Mouse (Mus musculus) kidney, postnatal 36 days (tissue): ENCODE results near the gene Phkg2.
"Not testable (repeated sequence)": the region's sequence is repeated elsewhere in the genome, so short reads cannot be mapped to it uniquely, and the experiment has no call there.

Experiments used
- DNase-seq, 2 experiments: peaks; one replicate each; pipeline ENCODE4 v3.0.0; 2021 to 2022; ENCODE audit warnings: mixed read lengths in 2 of 2

Phkg2 gene

DNA sequence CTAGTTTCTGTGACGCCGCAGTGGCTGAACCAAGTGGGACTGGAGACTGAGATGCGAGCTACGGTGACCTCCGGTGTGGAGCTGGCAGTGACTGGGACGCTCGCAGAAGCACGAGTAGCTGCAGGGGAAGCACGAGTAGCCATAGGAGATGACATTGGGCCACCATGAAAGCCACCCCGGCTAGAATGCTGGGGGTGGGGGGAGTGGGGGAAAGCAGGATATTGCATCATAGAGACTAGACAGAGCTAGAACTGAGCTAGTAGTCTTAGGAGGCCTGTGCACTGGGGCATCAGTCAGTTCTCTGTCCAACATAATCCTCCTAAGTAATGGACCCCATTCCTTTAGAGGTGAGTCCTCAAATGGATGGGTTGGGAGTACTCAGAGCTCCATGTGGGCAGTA lies 31.1 kb downstream of the Phkg2 start:
- DNase-seq: no peak

DNA sequence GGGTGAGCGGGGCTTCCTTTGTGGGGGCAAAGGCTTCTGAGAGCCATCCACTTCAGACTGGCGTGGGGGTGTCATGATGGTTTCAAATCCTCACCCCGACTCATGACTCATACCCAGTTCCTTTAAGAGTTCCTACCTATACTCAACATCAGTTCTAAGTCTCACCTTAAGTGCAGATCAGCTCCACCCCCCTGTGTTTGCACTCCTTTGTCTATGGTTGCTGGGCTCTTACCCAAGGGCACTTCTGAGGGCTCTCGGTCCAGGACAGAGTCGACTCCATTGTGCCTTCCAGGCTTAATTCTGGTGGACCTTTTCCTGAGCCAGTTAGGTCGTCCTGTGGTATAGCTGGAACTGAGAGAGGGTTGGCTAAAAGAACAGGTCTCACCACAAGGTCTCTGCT lies 34.0 kb downstream of the Phkg2 start:
- no peak for DNase-seq

DNA sequence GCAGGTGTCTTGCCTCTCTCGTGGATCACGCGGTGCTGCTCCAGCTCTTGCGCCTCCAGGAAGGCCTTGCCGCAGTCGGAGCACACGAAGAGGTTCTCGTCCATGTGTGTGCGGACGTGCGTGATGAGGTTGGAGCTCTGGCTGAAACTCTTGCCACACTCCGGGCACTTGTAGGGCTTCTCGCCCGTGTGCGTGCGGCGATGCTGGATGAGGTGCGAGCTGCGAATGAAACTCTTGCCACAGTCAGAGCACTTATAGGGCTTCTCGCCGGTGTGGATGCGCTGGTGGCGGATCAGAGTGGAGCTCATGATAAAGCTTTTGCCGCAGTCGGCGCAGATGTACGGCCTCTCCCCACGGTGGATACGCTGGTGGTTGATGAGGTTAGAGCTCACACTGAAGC lies 37.9 kb downstream of the Phkg2 start:
- DNase-seq: no peak

DNA sequence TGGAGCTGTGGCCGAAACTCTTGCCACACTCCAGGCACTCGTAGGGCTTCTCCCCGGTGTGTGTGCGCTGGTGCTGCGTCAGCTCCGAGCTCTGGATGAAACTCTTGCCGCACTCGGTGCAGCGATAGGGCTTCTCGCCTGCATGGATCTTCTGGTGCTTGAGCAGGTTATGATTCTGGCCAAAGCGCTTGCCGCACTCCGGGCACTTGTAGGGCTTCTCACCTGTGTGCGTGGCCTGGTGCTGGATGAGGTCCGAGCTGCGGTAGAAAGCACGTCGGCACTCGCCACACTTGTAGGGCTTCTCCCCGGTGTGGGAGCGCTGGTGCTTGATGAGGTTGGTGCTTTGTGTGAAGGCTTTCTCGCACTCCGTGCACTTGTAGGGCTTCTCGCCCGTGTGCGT lies 38.4 kb downstream of the Phkg2 start:
- DNase-seq: no peak

DNA sequence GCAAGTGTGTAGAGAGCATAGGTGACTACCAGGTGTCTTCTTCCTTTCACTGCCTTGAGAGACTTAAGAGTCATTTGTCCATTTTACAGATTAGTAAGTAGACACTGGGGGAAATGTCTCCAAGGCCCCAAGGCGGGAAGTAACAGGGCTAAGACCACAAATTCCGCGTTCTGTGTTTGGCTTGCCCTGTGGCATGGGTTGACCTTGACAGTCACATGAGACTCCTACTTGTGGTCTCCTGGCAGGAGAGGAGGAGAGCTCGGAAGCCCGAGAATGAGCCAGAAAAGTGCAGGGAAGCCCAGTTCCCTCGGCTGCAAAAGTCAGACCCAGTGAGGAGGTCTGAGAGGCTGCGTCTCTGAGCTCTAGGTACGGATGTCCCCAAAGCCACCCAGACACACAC lies 40.4 kb downstream of the Phkg2 start:
- peak; percentile 44 for DNase-seq

DNA sequence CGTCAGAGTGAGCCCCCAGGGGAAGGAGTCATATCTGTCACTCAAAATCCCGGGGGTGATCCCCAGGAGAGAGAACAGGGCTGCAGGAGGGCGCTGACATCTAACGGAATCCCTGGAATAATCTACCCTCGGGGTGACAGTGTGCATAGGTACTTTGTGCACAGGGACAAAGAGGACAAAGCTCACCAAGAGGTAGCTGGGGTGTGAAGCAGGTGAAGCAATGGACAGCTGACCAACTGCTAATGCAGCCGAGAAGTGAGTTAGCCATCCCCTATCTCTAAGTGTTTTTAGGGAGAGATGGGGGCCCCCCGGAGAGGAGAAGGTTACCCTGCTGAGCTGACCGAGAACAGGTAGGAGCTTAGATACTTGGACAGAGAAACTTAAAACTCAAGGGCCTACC lies 41.0 kb downstream of the Phkg2 start:
- DNase-seq: peak; percentile 27 to 41

DNA sequence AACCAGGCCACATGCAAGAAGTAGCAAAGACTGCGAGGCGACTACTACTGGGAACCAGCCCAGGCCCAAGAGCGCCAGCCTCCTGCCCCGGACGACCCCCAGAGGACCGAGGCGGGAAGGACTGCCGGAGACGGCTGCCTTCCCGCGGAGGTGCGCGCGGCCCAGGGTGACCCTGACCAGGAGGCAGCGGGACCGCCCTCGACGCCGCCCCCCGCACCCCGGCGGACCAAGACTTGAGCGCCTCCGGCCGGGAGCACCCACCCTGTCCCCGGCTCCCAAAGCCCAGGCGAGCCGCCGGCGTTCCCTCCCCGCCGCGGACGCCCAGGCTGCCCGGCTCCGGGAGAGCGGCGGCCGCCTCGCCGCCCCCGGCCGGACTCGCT lies 41.4 kb downstream of the Phkg2 start:
- DNase-seq: peak; percentile 69 to 87

DNA sequence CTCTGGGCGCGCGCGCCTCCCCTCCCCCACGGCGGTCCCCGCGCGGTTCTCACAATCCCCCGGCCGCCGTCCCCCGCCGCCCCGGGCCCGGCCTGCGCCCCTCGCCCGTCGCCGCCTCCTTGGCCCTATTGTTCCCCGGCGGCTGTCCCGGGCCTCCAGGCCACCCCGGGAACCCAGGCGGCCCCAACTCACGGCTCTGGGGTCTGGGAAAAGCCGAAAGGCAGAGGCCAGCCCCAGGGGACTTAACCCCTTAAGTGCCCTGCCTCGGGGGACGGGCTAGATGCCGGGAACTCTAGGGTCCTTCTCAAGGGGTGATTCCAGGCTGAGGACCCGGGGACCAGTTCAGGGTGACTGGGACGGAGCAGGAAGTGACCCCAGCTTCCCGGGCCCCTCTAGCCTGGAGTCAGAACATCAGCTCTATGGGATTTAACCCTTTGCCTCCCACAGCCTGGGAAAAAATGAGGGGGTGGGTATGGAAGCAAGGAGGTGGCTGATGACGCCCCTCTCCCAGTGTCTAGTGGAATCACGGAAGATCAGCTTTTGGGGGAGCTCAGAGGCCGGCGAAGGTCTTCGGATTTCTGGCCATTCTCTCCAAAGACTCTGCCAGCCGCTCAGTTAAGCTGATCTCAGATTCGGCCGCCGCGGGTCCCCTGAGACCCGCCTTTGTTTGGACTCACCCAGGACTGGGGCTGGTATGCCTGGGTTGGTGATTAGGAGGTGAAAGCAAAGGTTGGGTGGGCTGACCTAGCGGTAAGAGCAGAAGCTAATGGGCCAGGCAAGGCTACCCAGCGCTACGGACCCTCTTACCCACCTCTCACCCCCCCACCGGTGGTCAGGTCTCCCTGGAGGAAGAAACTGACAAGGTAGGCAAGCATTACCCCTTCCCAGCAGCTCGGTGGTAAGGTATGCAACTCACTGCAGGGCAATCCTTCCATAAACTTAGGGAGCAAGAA lies 42.0 kb downstream of the Phkg2 start, which contains the start of gene Zfp629:
Gene Zfp629 (minus strand): TSS at position 907 of the 953 bp plus-strand sequence.
- peak; percentile 72 to 76 for DNase-seq

DNA sequence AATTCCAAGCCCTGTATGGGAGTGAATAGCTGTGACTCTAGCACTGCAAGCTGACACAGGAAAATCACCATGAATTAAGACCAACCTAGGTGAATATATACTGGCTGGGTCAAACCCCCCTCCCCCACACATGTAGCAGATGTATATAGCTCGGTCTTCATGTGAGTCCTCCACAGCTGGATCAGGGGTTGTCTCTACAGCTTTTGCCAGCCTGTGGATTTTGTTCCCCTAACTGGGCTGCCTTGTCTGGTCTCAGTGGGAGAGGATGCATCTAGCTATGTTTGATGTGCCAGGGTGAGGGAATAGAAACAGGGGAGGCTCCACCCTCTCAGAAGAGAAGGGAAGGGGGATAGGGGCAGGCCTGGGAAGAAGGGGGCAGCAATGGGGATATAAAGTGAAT lies 43.2 kb downstream of the Phkg2 start:
- no peak for DNase-seq

DNA sequence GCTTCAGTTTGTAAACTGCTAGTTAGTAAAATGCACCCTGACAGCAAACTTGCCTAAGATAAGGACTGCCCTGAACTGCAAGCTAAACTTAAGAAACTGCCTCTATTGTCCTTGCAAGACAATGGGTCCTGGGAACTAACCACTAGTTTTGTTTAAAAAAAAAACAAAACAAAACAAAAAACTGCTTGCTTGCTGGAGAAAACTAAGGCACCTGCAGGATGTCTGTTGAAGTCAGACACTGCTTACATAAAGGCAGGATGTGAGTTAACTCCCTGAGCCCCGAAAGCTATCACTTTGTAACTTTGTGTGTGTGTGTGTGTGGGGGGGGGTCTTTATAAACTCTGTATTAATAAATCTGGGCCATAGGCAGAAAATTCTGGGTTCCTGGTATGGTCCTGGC lies 43.7 kb downstream of the Phkg2 start:
- DNase-seq: no peak

DNA sequence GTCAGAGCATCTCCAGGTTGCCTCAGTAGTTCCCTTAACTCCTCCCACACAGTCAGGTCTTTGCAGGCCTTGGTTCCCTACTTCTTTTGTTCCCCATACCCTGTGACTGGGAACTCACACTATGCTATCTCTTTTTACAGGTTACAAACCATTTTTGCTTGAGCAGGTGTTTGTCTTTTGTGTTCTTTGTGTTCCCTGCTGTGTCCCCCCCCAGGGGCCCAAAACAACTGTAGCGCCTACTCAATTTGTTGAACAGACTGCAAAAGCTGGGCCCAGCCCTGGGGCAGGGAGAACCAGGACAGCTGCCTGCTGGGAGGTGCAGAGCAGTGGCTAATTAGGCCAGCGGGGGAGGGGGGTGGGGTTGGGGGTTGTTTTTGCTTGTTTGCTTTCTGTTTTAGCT lies 44.8 kb downstream of the Phkg2 start:
- DNase-seq: no peak

DNA sequence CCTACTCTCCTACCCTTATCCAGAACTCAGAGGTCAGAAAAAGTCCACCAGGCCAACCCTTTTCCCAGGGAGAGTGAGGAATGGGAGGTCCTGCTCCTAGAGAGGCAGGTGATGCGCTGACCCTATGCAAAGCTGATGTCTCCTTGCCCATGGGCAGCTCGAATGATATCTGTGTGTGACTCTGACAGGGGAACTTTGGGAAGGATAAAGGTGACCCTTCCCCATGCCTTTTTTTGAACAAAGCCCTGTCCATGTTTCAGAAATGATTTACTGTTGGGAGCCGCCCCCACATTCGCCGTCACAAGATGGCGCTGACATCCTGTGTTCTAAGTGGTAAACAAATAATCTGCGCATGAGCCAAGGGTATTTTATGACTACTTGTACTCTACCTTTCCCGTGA lies 45.3 kb downstream of the Phkg2 start:
- DNase-seq: not testable (repeated sequence)

DNA sequence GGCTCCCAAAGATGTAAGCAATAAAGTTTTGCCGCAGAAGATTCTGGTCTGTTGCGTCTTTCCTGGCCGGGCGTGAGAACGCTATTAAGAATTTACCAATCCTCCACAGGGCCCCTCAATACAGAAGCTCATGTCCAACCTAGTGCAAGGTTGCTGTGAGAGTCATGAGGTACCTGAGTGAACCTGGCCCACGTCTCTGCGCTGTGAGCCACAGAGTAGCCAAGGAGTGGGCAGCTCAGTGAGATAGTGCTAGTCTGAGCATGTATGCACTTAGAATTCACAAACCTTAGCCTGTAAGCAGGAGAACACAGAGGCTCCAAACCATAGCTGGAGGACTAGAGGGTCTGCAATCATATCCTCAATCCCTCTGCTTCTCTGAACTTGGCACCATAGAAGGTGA lies 52.9 kb downstream of the Phkg2 start:
- DNase-seq: no peak

DNA sequence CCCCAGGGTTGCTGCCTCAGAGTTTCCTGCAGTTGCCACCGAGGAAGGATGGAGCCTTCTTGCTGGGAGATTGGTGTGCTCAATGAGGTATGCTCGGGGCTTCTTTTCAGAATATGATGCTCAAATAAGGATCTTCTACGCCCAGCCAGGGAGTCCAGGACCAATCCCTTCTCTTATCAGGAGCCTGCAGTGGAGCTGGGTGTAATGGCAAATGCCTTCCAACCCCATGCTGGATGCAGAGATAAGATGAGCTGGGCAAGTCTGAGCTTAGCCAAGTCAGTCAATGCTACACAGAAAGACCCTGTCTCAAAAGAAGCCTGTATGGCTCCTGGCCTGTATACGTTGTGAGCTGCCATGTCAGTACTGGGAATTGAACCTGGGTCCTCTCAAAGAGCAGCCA lies 53.3 kb downstream of the Phkg2 start:
- DNase-seq: no peak

DNA sequence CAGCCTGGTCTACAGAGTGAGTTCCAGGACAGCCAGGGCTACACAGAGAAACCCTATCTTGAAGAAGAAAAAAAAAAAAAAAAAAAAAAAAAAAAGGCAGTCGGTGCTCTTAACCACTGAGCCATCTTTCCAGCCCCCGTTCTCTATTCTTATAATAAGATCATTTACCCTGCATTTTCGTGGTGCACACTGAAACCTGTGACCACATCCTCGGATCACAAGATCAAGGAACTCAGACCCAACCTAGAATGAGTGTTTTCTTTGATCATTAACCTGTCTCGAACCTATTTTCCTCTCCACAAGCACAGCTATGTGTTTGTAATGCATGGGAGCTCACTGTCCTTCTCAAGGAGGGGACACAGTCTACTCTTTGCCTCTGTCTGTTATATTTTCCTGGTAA lies 55.5 kb downstream of the Phkg2 start:
- DNase-seq: no peak

DNA sequence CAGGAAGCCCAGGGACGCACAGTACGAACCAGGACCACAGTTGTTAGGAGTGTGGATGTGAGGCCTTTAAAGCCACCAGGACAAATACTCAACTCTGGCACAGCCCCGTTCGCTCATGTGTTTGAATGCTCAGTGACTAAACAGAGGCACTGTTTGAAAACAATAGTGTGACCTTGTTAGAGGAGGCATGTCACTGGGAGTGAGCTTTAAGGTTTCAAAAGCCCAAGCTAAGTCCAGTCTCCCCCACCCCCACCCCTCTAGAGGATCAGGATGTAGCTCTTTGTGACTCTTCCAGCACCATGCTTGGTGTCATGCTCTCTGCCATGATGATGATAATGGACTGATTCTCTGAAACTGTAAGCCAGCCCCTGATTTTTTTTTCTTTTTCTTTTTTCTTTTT lies 58.3 kb downstream of the Phkg2 start:
- no peak for DNase-seq
